Comparison of ENCODE assay signal across 25 mouse cellular contexts in the genomic region with DNA sequence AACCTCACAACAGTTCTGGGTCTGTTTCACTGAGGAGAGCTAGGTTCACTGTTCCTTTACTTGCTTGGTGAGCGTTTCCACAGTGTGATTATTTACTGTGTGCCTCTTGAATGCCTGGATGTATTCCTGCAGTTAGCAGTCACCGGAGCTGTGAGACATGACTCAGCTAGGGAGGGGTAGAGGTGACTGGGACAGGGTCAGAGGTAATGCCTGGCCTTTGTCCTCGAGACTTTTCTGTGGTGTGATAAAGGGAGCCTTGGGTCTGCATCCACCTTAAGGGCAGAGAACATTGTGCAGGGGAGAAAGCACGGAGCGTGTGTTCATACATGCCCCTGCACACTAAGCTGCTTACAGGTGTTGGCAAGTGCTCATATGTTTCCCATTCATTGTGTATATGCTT.
"Had no signal": no experiment of that assay in that cellular context is flagged by ENCODE, and none has a peak within 500 bp of the region (broad histone marks: within the 10 kb centered on the region; RNA-seq: fewer than 3 reads in every experiment).

No protein-coding gene starts in this region.

- H3K4me1 ChIP-seq: heart, embryonic 10.5 days; heart, embryonic 12.5 days; intestine, embryonic 15.5 days; liver, embryonic 13.5 days; liver, embryonic 15.5 days had no signal

- H3K36me3 ChIP-seq: heart, embryonic 10.5 days; heart, embryonic 12.5 days; hindbrain, embryonic 10.5 days; hindbrain, embryonic 12.5 days; intestine, embryonic 15.5 days; liver, embryonic 13.5 days; liver, embryonic 15.5 days had no signal

- H3K9me3 ChIP-seq: heart, embryonic 10.5 days; heart, embryonic 12.5 days; hindbrain, embryonic 10.5 days; hindbrain, embryonic 12.5 days; intestine, embryonic 15.5 days; liver, embryonic 13.5 days; liver, embryonic 15.5 days had no signal

- H3K4me2 ChIP-seq: heart, embryonic 12.5 days; hindbrain, embryonic 12.5 days; hindbrain, embryonic 14.5 days; intestine, embryonic 15.5 days; liver, embryonic 11.5 days; liver, embryonic 13.5 days; liver, embryonic 15.5 days had no signal

- DNase-seq: gastrocnemius, postnatal 10 days; gastrocnemius, postnatal 25 days; heart, adult 18-20 months; heart, postnatal 10 days; heart, postnatal 4 days; kidney, adult 18-20 months; kidney, adult 8-10 months; kidney, postnatal 10 days; kidney, postnatal 25 days; kidney, postnatal 4 days; liver; liver, embryonic 13.5 days had no signal

- H3K9ac ChIP-seq: heart, embryonic 12.5 days; hindbrain, embryonic 12.5 days; hindbrain, embryonic 14.5 days; intestine, embryonic 15.5 days; liver, embryonic 13.5 days; liver, embryonic 15.5 days had no signal

- H3K27me3 ChIP-seq: hindbrain, embryonic 12.5 days; intestine, embryonic 15.5 days; liver, embryonic 13.5 days; liver, embryonic 15.5 days had no signal

- ATAC-seq: hindbrain, embryonic 16.5 days; inflammation-experienced regulatory T-cells, adult 6 months; intestine, embryonic 15.5 days; intestine, postnatal 0 days had no signal

- H3K27ac ChIP-seq: heart, embryonic 10.5 days; hindbrain, embryonic 10.5 days; hindbrain, embryonic 12.5 days; hindbrain, embryonic 14.5 days; intestine, embryonic 15.5 days; layer of hippocampus, adult 2 months; left cerebral cortex, adult 2 months; liver, embryonic 13.5 days; liver, embryonic 15.5 days had no signal

- H3K4me3 ChIP-seq: heart, embryonic 10.5 days; heart, embryonic 12.5 days; hindbrain, embryonic 10.5 days; hindbrain, embryonic 12.5 days; intestine, embryonic 15.5 days; layer of hippocampus, adult 2 months; left cerebral cortex, adult 2 months; liver, embryonic 13.5 days; liver, embryonic 15.5 days had no signal
